Mouse (Mus musculus): ENCODE data around the gene Kcnma1. TPM values are rescaled to one million over a fixed set of nuclear protein-coding genes. Genes with fewer than 3 reads are reported as not detected.

Gene Kcnma1
- polyA plus RNA-seq, 1 experiment from 2014 or later = 7.8 TPM

GRCm38 (mm10) chr14:23465135-23465534 lies 549.2 kb downstream of the Kcnma1 start:
- H3K27ac ChIP-seq (replicated peaks; ENCODE audit: low read depth, low read length) = no peak overlapping the region

GRCm38 (mm10) chr14:23458560-23458959 lies 555.7 kb downstream of the Kcnma1 start:
- WGBS = 49% methylated on average over 4 of the region's 4 CpGs
- Histone ChIP-seq H3K4me3 (ENCODE audit: low read depth, low read length) (no peak overlapping the region), H3K27ac (replicated peaks; ENCODE audit: low read depth, low read length) (no peak overlapping the region), H3K9ac (ENCODE audit: low read depth, low read length) (no peak overlapping the region), H3K9me3 (ENCODE audit: control insufficient read depth, low read length) (no peaks in the 10 kb centered on the region), H3K4me1 (ENCODE audit: control insufficient read depth, insufficient read depth, low read length) (peaks cover 6% of the 10 kb centered on the region; the same call in 1 of the 2 replicates), H3K36me3 (ENCODE audit: control insufficient read depth, insufficient read depth, low read length) (no peaks in the 10 kb centered on the region), H3K4me2 (ENCODE audit: low read depth, low read length) (no peak overlapping the region), H3K27me3 (replicated peaks; ENCODE audit: control insufficient read depth, insufficient read depth, low read length) (no peaks in the 10 kb centered on the region; the same call in 1 of the 2 replicates)
- no peak for DNase-seq (ENCODE audit: low spot score)
- ATAC-seq (ENCODE audit: low read depth) = no peak

More at GRCm38 (mm10) chr14:23465135-23465534, 549.2 kb downstream of the Kcnma1 start:
- H3K4me3 ChIP-seq (ENCODE audit: low read depth, low read length) = no peak overlapping the region
- ATAC-seq (ENCODE audit: low read depth) = no peak
- no peaks in the 10 kb centered on the region for H3K4me1 ChIP-seq (ENCODE audit: control insufficient read depth, insufficient read depth, low read length)
- no peak overlapping the region for H3K9ac ChIP-seq (ENCODE audit: low read depth, low read length)
- DNase-seq (ENCODE audit: low spot score) = no peak
- no peaks in the 10 kb centered on the region for H3K9me3 ChIP-seq (ENCODE audit: control insufficient read depth, low read length)
- no peaks in the 10 kb centered on the region for H3K36me3 ChIP-seq (ENCODE audit: control insufficient read depth, insufficient read depth, low read length)
- no peak overlapping the region for H3K4me2 ChIP-seq (ENCODE audit: low read depth, low read length)
- no peaks in the 10 kb centered on the region for H3K27me3 ChIP-seq (replicated peaks; ENCODE audit: control insufficient read depth, insufficient read depth, low read length)
- WGBS = 56% methylated on average over 2 of the region's 2 CpGs

DNA sequence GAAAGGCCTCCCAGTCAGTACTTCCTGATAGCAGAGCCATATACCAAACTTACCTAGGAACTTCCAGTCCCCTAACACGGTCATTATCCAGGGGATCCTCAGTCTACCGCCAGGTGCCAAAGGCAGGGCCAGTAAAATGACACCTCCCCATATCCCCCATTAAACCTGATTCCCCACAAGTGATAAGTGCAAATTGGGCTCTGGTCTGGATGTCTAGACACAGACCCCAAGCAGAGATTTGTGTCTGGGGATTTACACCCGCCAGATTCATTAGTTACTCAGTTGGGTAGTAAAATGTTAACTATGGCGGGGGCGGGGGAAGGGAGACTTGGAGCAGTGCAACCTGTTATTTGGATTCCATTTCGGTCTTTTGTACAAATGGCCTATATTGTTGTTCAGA lies 562.6 kb downstream of the Kcnma1 start:
- Histone ChIP-seq H3K27me3 (replicated peaks; ENCODE audit: control insufficient read depth, insufficient read depth, low read length) (no peaks in the 10 kb centered on the region), H3K27ac (replicated peaks; ENCODE audit: low read depth, low read length) (no peak overlapping the region), H3K9ac (ENCODE audit: low read depth, low read length) (no peak overlapping the region), H3K9me3 (ENCODE audit: control insufficient read depth, low read length) (no peaks in the 10 kb centered on the region), H3K4me3 (ENCODE audit: low read depth, low read length) (no peak overlapping the region), H3K4me1 (ENCODE audit: control insufficient read depth, insufficient read depth, low read length) (no peaks in the 10 kb centered on the region; the same call in 1 of the 2 replicates), H3K36me3 (ENCODE audit: control insufficient read depth, insufficient read depth, low read length) (no peaks in the 10 kb centered on the region), H3K4me2 (ENCODE audit: low read depth, low read length) (no peak overlapping the region)
- no peak for DNase-seq (ENCODE audit: low spot score)
- ATAC-seq (ENCODE audit: low read depth) = no peak
- WGBS = 85% methylated on average over 6 of the region's 6 CpGs

DNA sequence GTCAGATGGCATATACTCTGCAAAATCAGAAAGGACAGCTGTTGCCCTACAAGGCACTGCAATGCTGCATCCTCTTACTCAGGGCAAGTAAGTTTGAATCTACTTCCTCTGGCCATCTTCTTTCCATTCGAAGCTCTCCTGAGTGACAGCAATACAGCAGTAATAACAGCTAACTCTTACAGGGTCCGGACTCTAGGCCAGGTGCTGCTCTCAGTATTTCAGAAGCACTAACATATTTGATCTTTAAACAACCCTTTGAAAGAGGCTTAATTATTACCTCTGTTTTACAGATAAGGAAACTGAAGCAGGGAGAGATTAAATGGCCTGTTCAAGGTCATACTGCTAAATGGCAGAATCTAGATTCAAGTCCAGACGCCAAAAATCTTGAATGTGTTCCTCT lies 576.8 kb downstream of the Kcnma1 start:
- H3K27ac ChIP-seq (replicated peaks; ENCODE audit: low read depth, low read length) = no peak overlapping the region
- 82% methylated on average over 3 of the region's 3 CpGs for WGBS
- no peaks in the 10 kb centered on the region for H3K36me3 ChIP-seq (ENCODE audit: control insufficient read depth, insufficient read depth, low read length)
- H3K4me2 ChIP-seq (ENCODE audit: low read depth, low read length) = no peak overlapping the region
- ATAC-seq (ENCODE audit: low read depth) (no peak), DNase-seq (ENCODE audit: low spot score) (no peak)
- no peaks in the 10 kb centered on the region for H3K4me1 ChIP-seq (ENCODE audit: control insufficient read depth, insufficient read depth, low read length)
- no peak overlapping the region for H3K4me3 ChIP-seq (ENCODE audit: low read depth, low read length)
- no peak overlapping the region for H3K9ac ChIP-seq (ENCODE audit: low read depth, low read length)
- H3K9me3 ChIP-seq (ENCODE audit: control insufficient read depth, low read length) = no peaks in the 10 kb centered on the region
- no peaks in the 10 kb centered on the region for H3K27me3 ChIP-seq (replicated peaks; ENCODE audit: control insufficient read depth, insufficient read depth, low read length)

- Histone ChIP-seq H3K4me2 (ENCODE audit: low read depth, low read length) (no peak overlapping the region), H3K9me3 (ENCODE audit: control insufficient read depth, low read length) (no peaks in the 10 kb centered on the region), H3K27ac (replicated peaks; ENCODE audit: low read depth, low read length) (no peak overlapping the region), H3K27me3 (replicated peaks; ENCODE audit: control insufficient read depth, insufficient read depth, low read length) (no peaks in the 10 kb centered on the region), H3K4me3 (ENCODE audit: low read depth, low read length) (no peak overlapping the region), H3K4me1 (ENCODE audit: control insufficient read depth, insufficient read depth, low read length) (no peaks in the 10 kb centered on the region), H3K36me3 (ENCODE audit: control insufficient read depth, insufficient read depth, low read length) (no peaks in the 10 kb centered on the region), H3K9ac (ENCODE audit: low read depth, low read length) (no peak overlapping the region)
- 25% methylated on average over 8 of the region's 8 CpGs for WGBS
- no peak for ATAC-seq (ENCODE audit: low read depth)
- peak; percentile 64 for DNase-seq (ENCODE audit: low spot score)
Observed at GRCm38 (mm10) chr14:23435861-23436260, 578.4 kb downstream of the Kcnma1 start.

DNA sequence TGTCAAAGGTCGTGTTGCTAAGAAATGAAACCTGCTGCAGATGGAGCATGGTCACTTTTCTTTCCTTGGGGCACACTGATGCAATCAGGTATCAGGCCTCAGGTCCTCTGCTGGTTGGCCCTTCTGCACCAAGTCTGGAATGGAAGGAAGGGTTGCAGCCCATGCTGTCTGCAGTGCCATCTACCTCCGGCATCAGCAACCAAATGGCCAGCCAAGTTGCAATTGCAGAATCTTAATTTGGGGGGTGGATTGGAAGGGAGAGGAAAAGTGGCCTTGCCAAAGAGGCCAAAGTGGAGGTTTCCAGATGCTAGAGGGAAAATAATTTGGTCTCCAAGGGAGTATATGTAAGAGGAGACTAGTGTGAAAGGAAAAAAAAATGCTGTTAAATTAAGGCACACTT lies 584.3 kb downstream of the Kcnma1 start:
- Histone ChIP-seq H3K9ac (ENCODE audit: low read depth, low read length) (no peak overlapping the region), H3K4me2 (ENCODE audit: low read depth, low read length) (no peak overlapping the region), H3K36me3 (ENCODE audit: control insufficient read depth, insufficient read depth, low read length) (no peaks in the 10 kb centered on the region), H3K4me3 (ENCODE audit: low read depth, low read length) (no peak overlapping the region), H3K4me1 (ENCODE audit: control insufficient read depth, insufficient read depth, low read length) (peaks cover 14% of the 10 kb centered on the region), H3K9me3 (ENCODE audit: control insufficient read depth, low read length) (no peaks in the 10 kb centered on the region), H3K27me3 (replicated peaks; ENCODE audit: control insufficient read depth, insufficient read depth, low read length) (no peaks in the 10 kb centered on the region), H3K27ac (replicated peaks; ENCODE audit: low read depth, low read length) (no peak overlapping the region)
- 80% methylated on average over 2 of the region's 2 CpGs for WGBS
- ATAC-seq (ENCODE audit: low read depth) (no peak), DNase-seq (ENCODE audit: low spot score) (no peak)

- H3K4me2 ChIP-seq (ENCODE audit: low read depth, low read length) = no peak overlapping the region
- H3K27me3 ChIP-seq (replicated peaks; ENCODE audit: control insufficient read depth, insufficient read depth, low read length) = no peaks in the 10 kb centered on the region
- no peak overlapping the region for H3K27ac ChIP-seq (replicated peaks; ENCODE audit: low read depth, low read length)
- DNase-seq (ENCODE audit: low spot score) (peak; percentile 82), ATAC-seq (ENCODE audit: low read depth) (0 out of 2 replicates have a peak, but pooled peaks have one; percentile 57)
- H3K9ac ChIP-seq (ENCODE audit: low read depth, low read length) = no peak overlapping the region
- no peaks in the 10 kb centered on the region for H3K9me3 ChIP-seq (ENCODE audit: control insufficient read depth, low read length)
- peaks cover 14% of the 10 kb centered on the region for H3K4me1 ChIP-seq (ENCODE audit: control insufficient read depth, insufficient read depth, low read length)
- no peak overlapping the region for H3K4me3 ChIP-seq (ENCODE audit: low read depth, low read length)
- WGBS = 24% methylated on average over 4 of the region's 4 CpGs
- no peaks in the 10 kb centered on the region for H3K36me3 ChIP-seq (ENCODE audit: control insufficient read depth, insufficient read depth, low read length)
Observed at GRCm38 (mm10) chr14:23429043-23429442, 585.2 kb downstream of the Kcnma1 start.

DNA sequence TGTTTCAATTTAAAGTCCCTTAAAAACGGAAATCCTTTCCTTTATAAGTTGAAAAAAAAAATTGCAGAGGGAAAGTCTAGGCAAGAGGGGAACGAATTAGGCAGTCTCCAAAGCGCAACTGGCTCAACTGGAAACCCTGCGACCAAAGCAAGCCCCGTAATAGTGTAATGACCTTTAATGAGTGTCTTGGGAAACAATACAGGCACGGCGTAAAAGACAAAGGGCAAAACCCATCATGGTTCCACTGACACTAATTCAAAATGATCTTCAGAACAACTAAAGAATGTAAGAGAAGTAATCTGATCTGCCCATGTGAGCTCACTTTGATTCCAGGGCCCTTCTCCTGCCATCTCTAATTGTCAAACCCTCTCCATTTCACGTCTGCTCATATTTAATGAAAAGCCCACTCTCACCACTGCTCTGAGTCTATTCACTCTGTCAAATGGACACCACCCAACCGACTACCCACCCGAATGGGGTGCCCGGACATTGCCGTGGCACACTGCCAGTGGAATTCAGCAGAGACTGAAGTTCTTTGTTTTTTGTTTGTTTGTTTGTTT lies 591.7 kb downstream of the Kcnma1 start:
- H3K9ac ChIP-seq (ENCODE audit: low read depth, low read length) = no peak overlapping the region
- WGBS = 33% methylated on average over 12 of the region's 12 CpGs
- H3K9me3 ChIP-seq (ENCODE audit: control insufficient read depth, low read length) = no peaks in the 10 kb centered on the region
- peaks cover 14% of the 10 kb centered on the region for H3K4me1 ChIP-seq (ENCODE audit: control insufficient read depth, insufficient read depth, low read length)
- no peak overlapping the region for H3K27ac ChIP-seq (replicated peaks; ENCODE audit: low read depth, low read length)
- H3K4me2 ChIP-seq (ENCODE audit: low read depth, low read length) = no peak overlapping the region
- DNase-seq (ENCODE audit: low spot score) (peak; percentile 82), ATAC-seq (ENCODE audit: low read depth) (peak; percentile 82)
- no peaks in the 10 kb centered on the region for H3K36me3 ChIP-seq (ENCODE audit: control insufficient read depth, insufficient read depth, low read length)
- H3K4me3 ChIP-seq (ENCODE audit: low read depth, low read length) = no peak overlapping the region
- no peaks in the 10 kb centered on the region for H3K27me3 ChIP-seq (replicated peaks; ENCODE audit: control insufficient read depth, insufficient read depth, low read length)

DNA sequence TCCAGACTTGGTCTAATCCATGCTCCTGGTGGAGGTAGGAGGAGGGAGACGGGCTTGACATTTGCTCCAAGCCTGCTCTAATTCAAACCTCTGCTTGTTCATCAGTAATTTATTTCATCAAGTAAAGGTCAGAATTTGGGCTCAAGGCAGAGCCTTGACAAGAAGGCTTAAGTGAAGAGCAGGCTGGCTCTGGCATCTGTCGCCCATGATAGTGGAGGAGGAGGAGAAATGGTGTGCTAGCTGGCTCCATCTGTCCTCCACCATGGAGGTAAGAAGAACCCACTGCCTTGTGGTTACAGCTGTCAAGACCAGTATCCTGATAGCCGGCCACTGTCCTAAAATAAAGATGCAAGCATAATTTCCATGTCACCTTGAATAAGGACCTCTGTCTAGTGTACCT lies 595.3 kb downstream of the Kcnma1 start:
- Histone ChIP-seq H3K4me3 (ENCODE audit: low read depth, low read length) (no peak overlapping the region), H3K4me2 (ENCODE audit: low read depth, low read length) (no peak overlapping the region), H3K27me3 (replicated peaks; ENCODE audit: control insufficient read depth, insufficient read depth, low read length) (no peaks in the 10 kb centered on the region), H3K4me1 (ENCODE audit: control insufficient read depth, insufficient read depth, low read length) (0 out of 2 replicates have a peak, but pooled peaks cover 4% of the 10 kb centered on the region), H3K9ac (ENCODE audit: low read depth, low read length) (no peak overlapping the region), H3K36me3 (ENCODE audit: control insufficient read depth, insufficient read depth, low read length) (no peaks in the 10 kb centered on the region), H3K27ac (replicated peaks; ENCODE audit: low read depth, low read length) (no peak overlapping the region), H3K9me3 (ENCODE audit: control insufficient read depth, low read length) (no peaks in the 10 kb centered on the region)
- DNase-seq (ENCODE audit: low spot score) (no peak), ATAC-seq (ENCODE audit: low read depth) (no peak)
- whole genome bisulfite sequencing = 88% methylated on average over 3 of the region's 3 CpGs
